Mouse (Mus musculus): ENCODE measurements around the gene Fam53b.

DNA sequence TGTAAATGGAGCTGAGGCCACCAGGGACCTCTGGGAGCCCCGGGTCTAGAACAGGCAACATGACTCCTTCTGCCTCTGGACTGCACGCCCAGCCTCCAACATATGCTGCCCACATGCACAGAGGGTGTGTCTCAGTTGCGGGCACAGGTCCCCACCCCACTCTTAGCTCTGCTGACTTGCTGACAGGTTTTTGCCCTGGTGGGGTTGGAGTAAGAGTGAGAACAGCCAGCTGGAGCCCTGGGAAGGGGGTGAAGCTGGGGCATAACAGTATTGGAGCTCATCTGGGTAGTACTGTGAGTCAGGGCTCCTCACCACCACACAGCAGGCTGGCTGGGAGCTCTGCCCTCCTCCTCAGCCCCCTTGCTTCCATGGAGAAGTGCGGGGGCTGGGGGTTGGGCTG lies 113.6 kb downstream of the Fam53b start:
- no peak for TF ChIP-seq CTCF (conservative IDR thresholded peaks at IDR 0.05 in 1 of 2, IDR thresholded peaks at IDR 0.05 in 1 of 2; ENCODE audit: low read depth in 2 of 2, low read length in 2 of 2)
- TF ChIP-seq TCF12 (IDR thresholded peaks at IDR 0.05; ENCODE audit: low read depth, low read length) = no peak
- no peak for TF ChIP-seq KAT2A (IDR thresholded peaks at IDR 0.05; ENCODE audit: insufficient replicate concordance, low read length)
- TF ChIP-seq POLR2A (IDR thresholded peaks at IDR 0.05; ENCODE audit: low read depth, low read length) = no peak
- TF ChIP-seq ZC3H11A (IDR thresholded peaks at IDR 0.05; ENCODE audit: low read depth, low read length) = no peak
- TF ChIP-seq RAD21 (IDR thresholded peaks at IDR 0.05; ENCODE audit: low read depth, low read length) = no peak
- no peak for TF ChIP-seq MYC (IDR thresholded peaks at IDR 0.05; ENCODE audit: low read depth, low read length)
- 0 out of 2 replicates have a peak, but pooled peaks have one; percentile 32 for TF ChIP-seq SIN3A (IDR thresholded peaks at IDR 0.05; ENCODE audit: low read length)
- no peak for TF ChIP-seq ZNF384 (IDR thresholded peaks at IDR 0.05; ENCODE audit: low read depth, low read length)

All from CH12.LX (cell line).